Mouse (Mus musculus) left cerebral cortex, adult 6 months (tissue): ENCODE results near the gene Fam214b. TPM values are rescaled to one million over a fixed set of nuclear protein-coding genes. Genes with fewer than 3 reads are reported as not detected.

Experiments
- long read RNA-seq, 2 experiments: library from polyadenylated mRNA; unstranded; transcript quantifications; one replicate each; pipeline ENCODE4 v2.0.0; 2019 to 2020
- polyA plus RNA-seq: library from polyadenylated mRNA; unstranded; fragments of <200 nt; fragmentation: Nextera tagmentation; gene quantifications from 2 replicates; pipeline ENCODE4 v1.2.3, GENCODE M21; 2021

Fam214b gene
- 6.6 and 8.5 TPM in 2 replicates for polyA plus RNA-seq
- long read RNA-seq, experiment 1, transcript Fam214b-201 (9 exons, 3,074 nt): major isoform, 10 of 48 reads
- long read RNA-seq, experiment 1, transcript Fam214b-202 (9 exons, 3,107 nt): minor isoform, 9 of 48 reads
- long read RNA-seq, experiment 1, partial matches to known transcripts: 9 of 48 reads
- long read RNA-seq, experiment 1, other reads (novel, unspliced or antisense): 16 of 48 reads
- long read RNA-seq, experiment 2, partial matches to known transcripts: 7 of 13 reads
- long read RNA-seq, experiment 2, other reads (novel, unspliced or antisense): 4 of 13 reads

DNA sequence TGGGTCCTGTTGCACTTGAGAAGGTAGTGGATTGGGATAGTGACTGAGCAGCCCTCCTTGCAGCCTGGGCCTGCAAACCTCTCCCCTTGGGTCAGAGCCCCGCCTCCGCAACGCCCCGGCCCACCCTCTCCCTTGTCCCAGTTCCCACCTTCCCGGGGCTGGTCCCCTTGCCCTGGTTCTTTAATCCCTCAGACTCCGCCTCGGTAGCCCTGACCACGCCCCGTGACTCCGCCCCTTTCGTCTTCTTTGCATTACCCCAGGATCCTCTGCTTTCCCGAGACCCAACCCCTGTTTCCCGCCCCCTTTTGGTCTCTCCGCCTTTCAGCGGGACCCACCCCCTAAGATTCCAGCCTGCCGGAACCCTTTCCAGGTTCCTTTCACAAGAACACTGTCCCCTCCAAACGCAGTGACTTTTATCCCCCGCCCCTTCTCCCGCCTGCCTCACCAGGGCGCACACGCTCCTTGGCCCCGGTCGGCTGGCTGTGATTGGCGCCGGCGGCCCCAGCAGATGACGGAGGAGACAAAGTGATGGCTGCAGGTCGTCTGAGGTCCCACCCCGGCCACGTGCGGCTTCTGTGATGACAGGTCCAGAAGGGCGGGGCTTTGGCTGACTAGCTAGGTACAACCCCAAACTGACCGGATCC, at the start of gene Fam214b:
Gene Fam214b (minus strand): TSS at position 562 of the 644 bp plus-strand sequence.

DNA sequence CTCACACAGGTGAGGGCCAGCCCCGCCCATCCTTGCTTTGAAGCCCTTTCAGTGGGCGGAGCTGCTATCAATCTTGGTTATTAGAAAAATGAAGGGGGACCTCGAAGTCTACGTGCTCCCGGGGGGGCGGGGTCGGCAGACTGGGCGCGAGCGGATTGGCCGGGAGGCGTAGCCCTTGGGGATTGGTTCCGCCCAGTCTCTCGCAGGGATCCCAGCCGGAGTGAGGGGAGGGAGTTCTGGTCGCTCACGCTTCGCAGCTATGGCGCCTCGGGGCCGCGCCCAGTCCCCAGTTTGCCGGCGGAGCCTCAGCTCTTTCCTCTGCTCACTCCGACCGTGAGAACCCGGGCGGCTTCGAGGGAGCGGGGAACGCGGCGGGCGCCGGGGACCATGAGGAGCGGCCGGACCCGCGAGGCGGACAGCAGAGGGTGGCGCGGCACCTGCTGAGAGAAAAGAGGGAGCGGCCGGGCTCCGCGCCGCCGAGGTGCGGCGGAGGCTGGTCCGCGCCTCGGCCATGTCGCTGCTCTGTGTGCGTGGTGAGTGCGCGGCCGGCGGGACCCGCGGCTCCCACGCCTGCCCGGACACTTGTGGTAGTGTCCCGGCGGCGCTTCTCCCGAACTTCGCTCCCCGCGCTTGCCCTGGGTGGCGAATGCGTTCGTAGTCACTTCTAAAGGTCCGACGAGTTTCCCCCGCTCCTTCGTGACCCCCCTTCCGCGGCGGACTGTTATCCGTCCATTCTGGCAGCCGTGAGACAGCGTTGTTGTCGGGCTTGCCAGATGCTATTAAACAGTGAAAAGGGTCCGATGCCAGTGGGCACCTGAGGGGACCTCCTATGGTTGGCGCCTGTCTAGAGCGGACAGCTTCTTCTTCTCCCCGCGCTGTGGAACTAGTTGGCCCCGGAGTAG, 13.0 kb upstream of the Fam214b start, which contains the start of gene Unc13b:
Gene Unc13b (plus strand): TSS at position 201 of the 902 bp plus-strand sequence.

DNA sequence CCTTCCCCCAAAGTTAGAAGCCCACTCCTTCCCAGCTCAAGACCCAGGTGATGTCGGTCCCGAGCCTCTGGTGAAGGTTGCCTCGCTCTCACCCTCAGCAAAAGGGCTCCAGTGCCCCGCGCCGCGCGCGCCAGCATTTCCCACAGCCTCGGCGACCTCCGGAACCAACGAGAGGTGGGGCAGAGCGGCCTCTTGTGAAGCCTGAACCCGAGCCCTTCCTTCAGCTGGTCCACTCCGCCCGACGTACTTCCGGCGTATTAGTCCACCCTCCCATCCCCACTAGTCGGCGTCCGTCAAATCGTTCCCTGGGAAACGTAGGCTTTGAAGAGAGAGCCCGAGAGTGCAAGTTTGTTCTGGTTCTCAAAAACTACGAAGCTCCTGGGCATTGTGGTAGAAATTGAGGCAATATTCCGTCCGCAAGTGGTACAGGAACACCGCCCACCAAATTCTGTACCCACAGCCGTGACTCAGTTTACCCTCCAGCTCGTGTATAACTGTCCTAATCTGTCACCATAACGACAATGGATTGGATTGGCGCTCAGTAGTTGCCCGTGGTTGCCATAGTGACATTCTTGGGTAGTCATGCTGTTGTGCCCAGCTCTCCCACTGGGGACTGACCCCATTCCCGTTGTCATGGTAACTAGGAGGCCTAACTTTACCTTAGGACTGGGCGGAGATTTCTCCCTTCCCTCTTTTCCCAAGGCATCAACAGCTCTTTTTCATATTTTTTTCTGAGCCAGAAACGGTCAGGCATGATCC, 14.6 kb downstream of the Fam214b start, which contains the start of gene Stoml2:
Gene Stoml2 (minus strand): TSS at position 474 of the 759 bp plus-strand sequence.

DNA sequence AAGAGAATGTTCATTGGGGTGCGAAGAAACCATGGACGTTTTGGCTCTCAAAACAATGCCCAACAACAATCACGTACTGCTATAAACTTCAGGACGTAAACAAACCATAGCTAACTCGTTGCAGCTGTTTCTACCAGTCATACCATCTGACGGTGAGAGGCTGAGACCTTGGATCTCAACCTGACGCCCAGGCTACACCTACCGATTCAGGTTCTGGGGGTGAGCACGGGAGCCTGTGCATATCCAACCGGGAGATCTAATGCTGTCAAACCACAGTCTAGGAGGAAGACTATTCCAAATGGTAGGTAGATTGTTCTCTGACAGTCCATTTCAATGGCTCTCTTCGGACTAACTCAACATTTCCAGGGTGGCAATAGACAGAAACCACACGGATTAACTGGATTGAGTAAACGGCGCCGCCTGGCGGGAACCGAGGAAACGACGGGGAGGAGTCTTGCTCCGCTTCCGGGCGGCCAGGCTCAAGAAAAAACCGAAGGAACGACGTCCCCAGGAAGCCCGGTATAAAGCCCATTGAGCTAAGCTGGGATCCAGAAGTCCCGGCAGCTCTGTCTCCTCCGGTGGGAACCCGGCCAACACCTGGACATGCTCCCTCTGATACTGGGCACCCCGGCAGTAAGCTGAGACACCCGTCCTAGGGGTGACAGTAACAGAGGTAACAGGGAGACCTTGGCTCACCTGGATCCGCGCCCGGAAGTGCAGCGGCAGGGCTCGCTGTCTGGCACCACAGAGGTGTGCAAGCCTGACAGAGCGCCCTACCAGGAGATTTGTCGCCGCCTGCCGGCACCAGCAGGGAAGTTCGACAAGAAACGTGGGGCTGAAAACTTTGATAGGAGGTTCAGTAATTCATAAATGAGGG, 20.7 kb downstream of the Fam214b start, which contains the start of gene Pigo:
Gene Pigo (minus strand): TSS at position 736 of the 877 bp plus-strand sequence.

DNA sequence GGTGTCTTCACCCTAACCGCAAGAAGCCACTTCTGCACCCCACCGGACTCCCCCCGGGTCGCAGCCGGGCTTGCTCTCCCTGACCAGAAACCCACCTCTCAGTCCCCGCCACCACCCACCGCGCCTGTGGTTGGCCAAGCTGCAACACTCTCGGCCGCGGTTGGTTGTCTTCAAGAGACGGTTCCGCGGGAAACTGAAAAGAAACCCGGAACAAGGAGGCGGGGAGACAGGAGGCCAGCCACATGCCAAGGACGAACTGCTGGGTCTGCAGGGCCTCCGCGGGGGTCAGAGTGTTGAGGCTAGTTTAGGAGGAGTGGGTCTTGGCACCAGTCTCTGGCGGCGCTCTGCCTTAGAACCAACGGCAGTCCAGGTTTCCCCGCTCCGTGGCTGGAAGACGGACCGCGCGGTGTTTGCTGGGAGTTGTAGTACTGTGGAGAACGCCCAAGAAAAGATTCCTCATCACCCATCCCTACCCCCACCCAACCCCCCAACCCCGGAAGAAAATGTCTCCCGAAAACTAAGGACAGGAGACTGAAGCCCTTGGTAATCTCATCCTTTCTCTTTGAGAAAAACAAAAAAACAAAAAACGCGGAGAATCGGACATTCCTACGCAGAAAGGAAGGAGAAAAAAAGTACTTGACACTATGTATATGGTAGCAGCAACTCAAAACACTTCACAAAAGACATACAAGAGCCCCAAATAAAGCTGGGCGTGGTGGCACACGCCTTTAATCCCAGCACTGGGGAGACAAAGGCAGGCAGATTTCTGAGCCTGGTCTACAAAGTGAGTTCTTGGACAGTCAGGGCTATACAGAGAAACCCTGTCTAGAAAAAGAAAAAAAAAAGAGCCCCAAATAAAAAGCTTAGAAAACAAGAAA, 35.6 kb downstream of the Fam214b start, which contains the start of gene Fancg:
Gene Fancg (minus strand): TSS at position 346 of the 878 bp plus-strand sequence.

DNA sequence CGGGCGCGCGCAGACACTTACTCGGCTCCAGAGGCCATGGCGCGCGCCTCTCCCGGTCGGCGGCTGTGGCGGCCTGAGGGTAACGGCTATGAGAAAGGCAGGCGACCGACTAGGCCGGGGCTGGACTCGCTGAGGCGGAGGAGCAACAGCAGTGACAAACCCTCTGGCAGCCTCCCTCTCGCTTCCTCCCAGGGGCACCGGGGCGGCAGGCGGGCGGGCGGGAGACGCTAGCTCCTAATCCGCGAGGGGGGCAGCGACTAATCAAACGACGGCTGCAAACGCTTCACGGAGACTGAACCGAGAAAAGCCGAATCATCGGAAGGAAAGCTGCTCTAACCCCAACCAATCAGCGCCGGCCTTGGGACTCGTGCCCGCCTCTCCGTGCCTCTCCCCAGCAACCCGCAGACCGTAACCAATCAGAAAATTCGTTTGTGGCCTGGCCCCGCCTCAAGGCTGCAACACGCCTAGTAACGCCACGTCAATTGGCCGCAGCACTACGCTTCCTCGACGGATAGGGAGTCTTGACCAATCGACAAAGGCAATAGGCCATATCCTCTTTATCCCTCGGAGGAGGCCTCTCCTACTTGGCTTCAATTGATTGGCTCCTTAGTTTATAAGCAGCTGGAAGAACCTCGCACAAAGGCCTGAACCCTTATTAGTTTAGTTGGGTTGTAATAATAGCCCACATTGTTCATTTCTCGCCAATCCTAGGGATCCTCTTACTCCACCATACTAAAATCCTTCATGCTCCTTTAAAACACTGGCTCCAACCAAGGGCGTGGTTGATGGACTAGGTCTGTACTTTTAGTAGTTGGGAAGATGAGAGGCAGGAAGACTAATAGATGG, 45.7 kb downstream of the Fam214b start, which contains the start of gene Vcp:
Gene Vcp (minus strand): TSS at position 367 of the 846 bp plus-strand sequence.

Other genes with a start within 250 kb of the Fam214b start
- gene Fam205a1, start 192.3 kb downstream of the Fam214b start, polyA plus RNA-seq: 0.03 and 0.07 TPM in 2 replicates
- 0.80 and 3.1 TPM in 2 replicates for gene Gm12394, start 189.4 kb downstream of the Fam214b start, polyA plus RNA-seq
- 3.2 and 7.8 TPM in 2 replicates for gene Fam205c, start 172.0 kb downstream of the Fam214b start, polyA plus RNA-seq
- gene Phf24, start 129.6 kb downstream of the Fam214b start, polyA plus RNA-seq: 72.3 and 79.6 TPM in 2 replicates
- 30.2 and 37.0 TPM in 2 replicates for gene Dnajb5, start 96.4 kb downstream of the Fam214b start, polyA plus RNA-seq
- gene 1700022I11Rik, start 76.6 kb downstream of the Fam214b start, polyA plus RNA-seq: 0.20 and 0.23 TPM in 2 replicates
- gene Vcp, start 45.7 kb downstream of the Fam214b start, polyA plus RNA-seq: 149 and 171 TPM in 2 replicates
- gene Fancg, start 35.7 kb downstream of the Fam214b start, polyA plus RNA-seq: 3.9 and 5.4 TPM in 2 replicates
- gene Pigo, start 20.4 kb downstream of the Fam214b start, polyA plus RNA-seq: 9.5 and 12.2 TPM in 2 replicates
- gene Stoml2, start 14.5 kb downstream of the Fam214b start, polyA plus RNA-seq: 193 and 209 TPM in 2 replicates
- gene Unc13b, start 12.7 kb upstream of the Fam214b start, polyA plus RNA-seq: 3.8 and 4.9 TPM in 2 replicates
- 0.24 TPM in 1 of 2 replicates, not detected in the other for gene Atp8b5, start 220.9 kb upstream of the Fam214b start, polyA plus RNA-seq